Mouse (Mus musculus) heart, adult 2 months (tissue): Measurements from ENCODE around the gene Scrn3. TPM values are rescaled to one million over a fixed set of nuclear protein-coding genes. Genes with fewer than 3 reads are reported as not detected.
A peak's percentile ranks its signal among the peaks of the same experiment; 100 is the strongest.

Experiments
- DNase-seq, 2 experiments: peaks; one replicate each; pipeline ENCODE4 v3.0.0; 2021
- H3K27ac ChIP-seq: fragments of 200-600 bp; 2 replicates; pipeline ENCODE4 v1.8.1; 2022
- H3K27me3 ChIP-seq: fragments of 200-500 bp; 2 replicates; pipeline ENCODE4 v1.6.1; 2012; ENCODE audit warnings: mild to moderate bottlenecking, low read length, inconsistent platforms, mixed read lengths; ENCODE audit not compliant: control insufficient read depth, insufficient read depth
- H3K36me3 ChIP-seq: fragments of 200-500 bp; 2 replicates; pipeline ENCODE4 v1.6.1; 2012; ENCODE audit warnings: low read length, inconsistent platforms; ENCODE audit not compliant: control insufficient read depth, insufficient read depth
- H3K4me1 ChIP-seq: fragments of 200-500 bp; 2 replicates; pipeline ENCODE4 v1.6.1; 2011; ENCODE audit warnings: low read length; ENCODE audit not compliant: control insufficient read depth, insufficient read depth
- H3K4me3 ChIP-seq: fragments of 200-600 bp; 2 replicates; pipeline ENCODE4 v1.8.1; 2022
- H3K79me2 ChIP-seq: fragments of 200-500 bp; replicated peaks from 2 replicates; pipeline ENCODE4 v1.6.1; 2012; ENCODE audit warnings: mild to moderate bottlenecking, inconsistent platforms, low read length, moderate library complexity, mixed read lengths; ENCODE audit not compliant: control insufficient read depth, insufficient read depth
- H3K9ac ChIP-seq: fragments of 200-500 bp; 2 replicates; pipeline ENCODE4 v1.6.1; 2012; ENCODE audit warnings: low read depth, mild to moderate bottlenecking, control low read depth, inconsistent platforms, low read length, mixed read lengths
- CTCF ChIP-seq: fragments of 200-600 bp; IDR thresholded peaks from 2 replicates; pipeline ENCODE4 v1.8.1; 2022; ENCODE audit warnings: antibody characterized with exemption, mild to moderate bottlenecking, moderate library complexity
- EP300 ChIP-seq: fragments of 200-500 bp; IDR thresholded peaks from 2 replicates; pipeline ENCODE4 v1.6.1; 2011; ENCODE audit warnings: low read depth, low read length, control low read depth; ENCODE audit not compliant: insufficient read depth
- POLR2A ChIP-seq: fragments of 200-500 bp; IDR thresholded peaks from 2 replicates; pipeline ENCODE4 v1.6.1; 2011; ENCODE audit warnings: mild to moderate bottlenecking, low read depth, low read length, control low read depth; ENCODE audit not compliant: insufficient read depth
- WGBS: fragments of 180-500 bp; shearing (Covaris S2); methylation state at CpG from one replicate; pipeline ENCODE4 v1.1.7; 2018; 5-methylcytosine and 5-hydroxymethylcytosine counted together
- intact Hi-C: fragments of 180-260 bp; cut with DNase I; formaldehyde crosslinking; loops from one replicate; pipeline ENCODE4 v1.15.1; 2025
- polyA plus RNA-seq: library from polyadenylated mRNA; depleted of rRNA; stranded (reverse); fragments of >200 nt; gene quantifications from 2 replicates; pipeline ENCODE4 v1.2.3, GENCODE M21; 2012
- total RNA-seq, 2 experiments: library from RNA; stranded (reverse); gene quantifications; 2 replicates each; pipeline ENCODE4 v1.2.3; 2021

Gene Scrn3
- total and polyA plus RNA-seq, 3 experiments: 11.4 to 27.8 (median 24.0) TPM

GRCm38 (mm10) chr2:73298841-73299240, 13.6 kb upstream of the Scrn3 start:
- no peak for DNase-seq
- intact Hi-C loops: no loop called here
- no peak for TF ChIP-seq POLR2A
- no peak for TF ChIP-seq EP300
- no peak for TF ChIP-seq CTCF
- Histone ChIP-seq H3K4me3 (no peak overlapping the region), H3K27ac (no peak overlapping the region), H3K4me1 (no peaks in the 10 kb centered on the region), H3K79me2 (0 out of 2 replicates have a peak, but pooled peaks cover 2% of the 10 kb centered on the region), H3K27me3 (no peaks in the 10 kb centered on the region), H3K36me3 (no peaks in the 10 kb centered on the region; the same call in 1 of the 2 replicates), H3K9ac (no peak overlapping the region)
- 86% methylated on average over 3 of the region's 3 CpGs for WGBS

DNA sequence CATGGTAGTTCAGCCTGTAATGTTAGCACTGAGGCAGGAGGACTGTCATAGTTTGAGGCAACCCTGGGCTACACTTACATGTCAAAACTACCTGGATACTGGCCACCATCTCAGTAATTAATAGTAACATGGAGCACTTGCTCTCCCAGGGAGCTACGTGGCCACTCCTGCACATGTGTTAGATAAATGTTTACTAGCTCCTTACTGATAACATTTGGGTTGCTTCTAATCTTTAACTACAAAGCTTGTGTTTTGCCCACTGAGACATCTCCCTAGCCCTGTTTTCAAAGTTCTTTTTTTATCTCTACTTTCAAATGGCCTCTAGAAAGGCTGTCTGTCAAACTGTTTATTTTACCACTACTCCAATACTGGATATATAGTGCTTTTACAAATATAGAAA, 10.4 kb upstream of the Scrn3 start:
- TF ChIP-seq POLR2A (no peak), EP300 (no peak), CTCF (no peak)
- WGBS: 50% methylated on average over 1 of the region's 1 CpGs

GRCm38 (mm10) chr2:73302722-73303121, 9.7 kb upstream of the Scrn3 start:
- Histone ChIP-seq H3K79me2 (no peaks in the 10 kb centered on the region), H3K9ac (no peak overlapping the region), H3K4me1 (no peaks in the 10 kb centered on the region), H3K36me3 (peaks cover 2% of the 10 kb centered on the region), H3K4me3 (no peak overlapping the region), H3K27me3 (no peaks in the 10 kb centered on the region), H3K27ac (no peak overlapping the region)
- intact Hi-C loops: no loop called here
- WGBS: 97% methylated on average over 9 of the region's 9 CpGs
- DNase-seq: no peak
- no peak for TF ChIP-seq CTCF
- TF ChIP-seq EP300: no peak
- TF ChIP-seq POLR2A: no peak

More for the DNA sequence above, 10.4 kb upstream of the Scrn3 start:
- H3K27ac ChIP-seq: no peak overlapping the region
- no peak for DNase-seq
- no peaks in the 10 kb centered on the region for H3K79me2 ChIP-seq
- intact Hi-C loops: no loop called here
- no peaks in the 10 kb centered on the region for H3K4me1 ChIP-seq
- no peaks in the 10 kb centered on the region for H3K27me3 ChIP-seq
- no peak overlapping the region for H3K9ac ChIP-seq
- H3K36me3 ChIP-seq: peaks cover 2% of the 10 kb centered on the region
- H3K4me3 ChIP-seq: no peak overlapping the region

GRCm38 (mm10) chr2:73304506-73304905, 7.9 kb upstream of the Scrn3 start:
- WGBS: 90% methylated on average over 5 of the region's 5 CpGs
- Histone ChIP-seq H3K9ac (no peak overlapping the region), H3K27ac (no peak overlapping the region), H3K36me3 (peaks cover 5% of the 10 kb centered on the region), H3K27me3 (no peaks in the 10 kb centered on the region), H3K79me2 (no peaks in the 10 kb centered on the region), H3K4me3 (no peak overlapping the region), H3K4me1 (no peaks in the 10 kb centered on the region)
- no peak for TF ChIP-seq CTCF
- no peak for TF ChIP-seq EP300
- TF ChIP-seq POLR2A: no peak
- intact Hi-C loops: no loop called here
- DNase-seq: no peak

- intact Hi-C loops: no loop called here
- no peaks in the 10 kb centered on the region; the same call in 1 of the 2 replicates for H3K79me2 ChIP-seq
- TF ChIP-seq EP300 (no peak), CTCF (no peak), POLR2A (no peak)
- WGBS: 93% methylated on average over 7 of the region's 7 CpGs
- no peak for DNase-seq
- peaks cover 2% of the 10 kb centered on the region; the same call in 1 of the 2 replicates for H3K4me1 ChIP-seq
- no peak overlapping the region for H3K4me3 ChIP-seq
- no peaks in the 10 kb centered on the region for H3K27me3 ChIP-seq
- peaks cover 12% of the 10 kb centered on the region for H3K36me3 ChIP-seq
- no peak overlapping the region for H3K27ac ChIP-seq
- H3K9ac ChIP-seq: no peak overlapping the region
Observed at GRCm38 (mm10) chr2:73306006-73306405, 6.4 kb upstream of the Scrn3 start.

- Histone ChIP-seq H3K4me3 (peak overlapping the region; percentile 80), H3K36me3 (peaks cover 15% of the 10 kb centered on the region), H3K27ac (peak overlapping the region; percentile 94), H3K79me2 (no peaks in the 10 kb centered on the region; the same call in 1 of the 2 replicates), H3K9ac (peak overlapping the region; percentile 49), H3K27me3 (no peaks in the 10 kb centered on the region), H3K4me1 (peaks cover 2% of the 10 kb centered on the region)
- WGBS: 4% methylated on average over 14 of the region's 14 CpGs
- peak; percentile 57 to 69 for DNase-seq
- intact Hi-C loops: loop anchor here (1.0 kb wide), 1 partner anchor 73 kb away; the partner anchor contains the start of gene Gpr155
- TF ChIP-seq EP300: no peak
- TF ChIP-seq POLR2A: 0 out of 2 replicates have a peak, but pooled peaks have one; percentile 33
Observed at GRCm38 (mm10) chr2:73313117-73313501, 708 bp downstream of the Scrn3 start.
